Mouse (Mus musculus) thymus, adult 2 months (tissue): ENCODE results near the gene Dnase2b. TPM values are rescaled to one million over a fixed set of nuclear protein-coding genes. Genes with fewer than 3 reads are reported as not detected.

Experiments
- DNase-seq: peaks from one replicate; pipeline ENCODE4 v3.0.0; 2021
- H3K27ac ChIP-seq: fragments of 200-500 bp; 2 replicates; pipeline ENCODE4 v1.5.1; 2012; ENCODE audit warnings: low read length, control low read depth; ENCODE audit not compliant: control insufficient read depth, insufficient read depth
- H3K27me3 ChIP-seq: fragments of 200-500 bp; 2 replicates; pipeline ENCODE4 v1.6.1; 2012; ENCODE audit warnings: mild to moderate bottlenecking, low read length, moderate library complexity, mixed read lengths; ENCODE audit not compliant: control insufficient read depth, insufficient read depth
- H3K36me3 ChIP-seq: fragments of 200-500 bp; 2 replicates; pipeline ENCODE4 v1.6.1; 2012; ENCODE audit warnings: mild to moderate bottlenecking, low read length, moderate library complexity; ENCODE audit not compliant: control insufficient read depth, insufficient read depth
- H3K4me1 ChIP-seq: fragments of 200-500 bp; replicated peaks from 2 replicates; pipeline ENCODE4 v1.6.1; 2012; ENCODE audit warnings: low read length; ENCODE audit not compliant: control insufficient read depth, insufficient read depth
- H3K4me3 ChIP-seq: fragments of 200-500 bp; 2 replicates; pipeline ENCODE4 v1.5.1; 2012; ENCODE audit warnings: mild to moderate bottlenecking, low read length, control low read depth, moderate library complexity; ENCODE audit not compliant: control insufficient read depth, insufficient read depth
- CTCF ChIP-seq: fragments of 200-500 bp; IDR thresholded peaks from 2 replicates; pipeline ENCODE4 v1.5.1; 2012; ENCODE audit warnings: mild to moderate bottlenecking, control low read depth, low read length, moderate library complexity, borderline replicate concordance; ENCODE audit not compliant: control insufficient read depth, poor library complexity, insufficient read depth; ENCODE audit errors: extremely low read depth
- POLR2A ChIP-seq: fragments of 200-500 bp; IDR thresholded peaks from 2 replicates; pipeline ENCODE4 v1.6.1; 2012; ENCODE audit warnings: mild to moderate bottlenecking, low read length, control low read depth, moderate library complexity; ENCODE audit not compliant: control insufficient read depth, poor library complexity, insufficient read depth; ENCODE audit errors: extremely low read depth
- WGBS: fragments of 180-500 bp; shearing (Covaris S2); methylation state at CpG from one replicate; pipeline ENCODE4 v1.1.7; 2018; 5-methylcytosine and 5-hydroxymethylcytosine counted together
- polyA plus RNA-seq: library from polyadenylated mRNA; depleted of rRNA; stranded (reverse); fragments of >200 nt; gene quantifications from 2 replicates; pipeline ENCODE4 v1.2.3, GENCODE M21; 2012

Dnase2b gene
- polyA plus RNA-seq, 1 experiment: not detected

- no peak for DNase-seq
- H3K4me1 ChIP-seq: no peaks in the 10 kb centered on the region
- no peaks in the 10 kb centered on the region for H3K27me3 ChIP-seq
- no peaks in the 10 kb centered on the region for H3K36me3 ChIP-seq
- WGBS: 82% methylated on average over 4 of the region's 4 CpGs
- H3K27ac ChIP-seq: no peak overlapping the region
- TF ChIP-seq POLR2A (no peak), CTCF (no peak)
- no peak overlapping the region for H3K4me3 ChIP-seq
These were observed 3.0 kb upstream of the Dnase2b start for GRCm38 (mm10) chr3:146618357-146618756.

GRCm38 (mm10) chr3:146617946-146618345 lies 2.5 kb upstream of the Dnase2b start:
- no peak overlapping the region for H3K27ac ChIP-seq
- TF ChIP-seq POLR2A (no peak), CTCF (no peak)
- DNase-seq: no peak
- no peak overlapping the region for H3K4me3 ChIP-seq
- no peaks in the 10 kb centered on the region for H3K27me3 ChIP-seq
- no peaks in the 10 kb centered on the region for H3K36me3 ChIP-seq
- H3K4me1 ChIP-seq: no peaks in the 10 kb centered on the region

GRCm38 (mm10) chr3:146616533-146617283 lies 1.3 kb upstream of the Dnase2b start:
- peaks cover 2% of the 10 kb centered on the region for H3K4me1 ChIP-seq
- H3K36me3 ChIP-seq: no peaks in the 10 kb centered on the region
- DNase-seq: no peak
- no peaks in the 10 kb centered on the region for H3K27me3 ChIP-seq
- no peak overlapping the region for H3K27ac ChIP-seq
- 60% methylated on average over 5 of the region's 5 CpGs for WGBS
- no peak for TF ChIP-seq POLR2A
- TF ChIP-seq CTCF: no peak
- H3K4me3 ChIP-seq: no peak overlapping the region

GRCm38 (mm10) chr3:146611821-146612220 lies 3.6 kb downstream of the Dnase2b start:
- 72% methylated on average over 4 of the region's 4 CpGs for WGBS
- no peak for TF ChIP-seq CTCF
- TF ChIP-seq POLR2A: no peak
- DNase-seq: no peak
- Histone ChIP-seq H3K4me3 (no peak overlapping the region), H3K36me3 (no peaks in the 10 kb centered on the region), H3K27ac (no peak overlapping the region), H3K27me3 (no peaks in the 10 kb centered on the region), H3K4me1 (peaks cover 2% of the 10 kb centered on the region)

GRCm38 (mm10) chr3:146611261-146611660 lies 4.1 kb downstream of the Dnase2b start:
- H3K27me3 ChIP-seq: no peaks in the 10 kb centered on the region
- no peak overlapping the region for H3K4me3 ChIP-seq
- H3K36me3 ChIP-seq: no peaks in the 10 kb centered on the region
- H3K4me1 ChIP-seq: peaks cover 2% of the 10 kb centered on the region
- 90% methylated on average over 4 of the region's 4 CpGs for WGBS
- TF ChIP-seq POLR2A: no peak
- TF ChIP-seq CTCF: no peak
- no peak for DNase-seq
- H3K27ac ChIP-seq: no peak overlapping the region

- Histone ChIP-seq H3K4me3 (no peak overlapping the region), H3K4me1 (peaks cover 2% of the 10 kb centered on the region), H3K27ac (no peak overlapping the region), H3K27me3 (no peaks in the 10 kb centered on the region), H3K36me3 (no peaks in the 10 kb centered on the region)
- WGBS: 53% methylated on average over 10 of the region's 10 CpGs
- no peak for DNase-seq
- TF ChIP-seq CTCF (no peak), POLR2A (no peak)
These were observed 5.1 kb downstream of the Dnase2b start for GRCm38 (mm10) chr3:146610322-146610721.

GRCm38 (mm10) chr3:146607368-146607767 lies 8.0 kb downstream of the Dnase2b start:
- Histone ChIP-seq H3K27me3 (no peaks in the 10 kb centered on the region), H3K36me3 (no peaks in the 10 kb centered on the region), H3K4me3 (no peak overlapping the region), H3K27ac (no peak overlapping the region), H3K4me1 (peaks cover 2% of the 10 kb centered on the region)
- DNase-seq: no peak
- TF ChIP-seq CTCF (no peak), POLR2A (no peak)
- WGBS: 73% methylated on average over 1 of the region's 1 CpGs
